Mouse (Mus musculus) heart, adult 9 months (tissue): Measurements from ENCODE around the gene Gm14698.
"Not testable (repeated sequence)": the region's sequence is repeated elsewhere in the genome, so short reads cannot be mapped to it uniquely, and the experiment has no call there.

Experiments
- DNase-seq, 2 experiments: peaks; one replicate each; pipeline ENCODE4 v3.0.0; 2022; ENCODE audit warnings: low spot score in 2 of 2

The Gm14698 gene

DNA sequence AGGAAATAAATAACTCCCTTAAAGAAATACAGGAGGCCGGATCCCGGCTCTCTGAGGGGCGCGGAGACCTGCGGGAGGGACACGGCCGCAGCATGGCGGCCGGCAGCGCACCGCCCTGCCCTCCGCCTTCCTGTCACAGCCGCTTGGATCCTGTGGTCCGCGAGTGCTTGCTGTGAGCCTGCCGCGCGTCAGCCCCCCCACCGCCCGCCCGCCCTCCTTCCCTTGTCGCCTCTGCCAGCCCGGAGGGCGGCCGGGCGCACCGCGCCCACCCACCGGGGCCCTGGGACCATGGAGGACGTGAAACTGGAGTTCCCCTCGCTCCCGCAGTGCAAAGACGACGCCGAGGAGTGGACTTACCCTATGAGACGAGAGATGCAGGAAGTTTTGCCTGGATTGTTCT, at the start of gene Gm14698:
Gm14698 (plus strand) TSS at position 35 of the 400 bp plus-strand sequence.
- DNase-seq = not testable (repeated sequence)

DNA sequence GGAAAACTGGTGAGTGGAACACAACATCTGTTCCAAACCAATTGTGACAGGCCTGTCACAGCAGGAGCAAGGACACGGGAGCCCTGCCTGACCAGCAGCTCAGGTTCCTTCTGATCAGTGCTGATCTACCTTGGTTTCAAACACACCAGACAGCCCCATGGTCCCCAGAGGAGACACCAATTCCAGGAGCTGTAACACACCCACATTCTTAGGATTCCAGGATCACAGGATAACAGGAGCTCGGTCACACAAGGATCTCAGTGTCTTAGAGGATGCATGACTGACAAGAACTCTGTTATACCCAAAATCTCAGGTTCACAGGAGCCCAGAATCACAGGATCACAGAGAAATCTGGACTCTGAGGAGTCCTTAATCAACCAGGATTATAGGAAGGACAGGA, 444 bp upstream of the Gm14698 start:
- not testable (repeated sequence) for DNase-seq

DNA sequence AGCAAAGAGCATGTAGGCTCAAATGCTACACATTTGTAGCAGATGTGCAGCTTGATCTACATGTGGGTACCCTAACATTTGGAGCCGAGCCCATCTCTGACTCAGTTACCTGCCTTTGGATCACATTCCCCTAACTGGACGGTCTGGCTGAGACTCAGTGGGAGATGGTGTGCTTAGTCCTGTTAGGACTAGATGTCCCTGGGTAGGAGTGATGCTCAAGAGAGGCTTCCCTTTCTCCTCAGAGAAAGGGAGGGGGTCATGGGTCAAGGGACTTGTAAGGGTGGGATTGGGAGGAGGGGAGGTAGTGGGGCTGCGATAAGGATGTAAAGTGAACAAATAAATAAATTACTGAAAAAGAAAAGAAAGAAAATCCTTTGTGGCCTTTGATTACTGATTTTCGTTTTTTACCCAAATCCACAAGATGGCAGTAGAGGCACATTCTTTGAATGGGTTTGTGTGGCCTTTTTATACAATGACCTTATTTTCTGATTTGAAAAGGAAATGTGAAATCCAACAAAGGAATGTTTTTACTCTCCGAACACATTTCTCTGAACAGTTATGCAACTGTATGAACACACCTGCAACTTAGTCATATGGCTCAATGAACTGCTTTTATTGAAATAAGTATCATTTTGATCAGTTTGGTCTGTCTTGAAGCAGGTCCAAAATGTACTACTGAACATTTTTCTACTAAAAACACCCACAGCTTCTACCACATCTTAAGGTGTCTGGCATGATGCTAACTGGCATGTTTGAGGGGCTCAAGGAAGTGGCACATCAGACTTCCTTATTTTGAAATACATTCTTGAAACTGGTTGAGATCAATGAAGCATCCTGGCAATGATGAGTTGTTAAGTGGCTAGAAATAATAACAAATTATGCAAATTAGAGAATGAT, 18.9 kb downstream of the Gm14698 start:
- no peak for DNase-seq

DNA sequence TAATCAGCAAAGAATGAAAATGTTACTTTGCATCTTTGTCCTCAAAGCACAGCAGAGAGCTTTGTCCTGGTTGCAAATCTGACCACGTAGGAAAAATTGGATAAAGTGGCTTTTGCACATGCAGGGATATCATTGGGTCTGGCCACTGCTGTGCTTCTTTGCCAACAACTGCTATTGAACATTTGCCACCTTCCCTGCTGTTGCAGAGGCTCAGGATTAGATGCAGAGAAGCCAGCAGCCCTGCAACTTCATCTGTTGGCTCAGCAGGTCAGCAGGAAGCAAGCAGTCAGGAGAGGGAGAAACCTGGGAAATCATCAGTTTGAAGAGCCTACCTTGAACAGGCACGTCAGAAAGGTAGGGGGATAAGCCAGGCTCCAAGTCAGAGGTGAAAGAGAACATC, 44.3 kb downstream of the Gm14698 start:
- DNase-seq = no peak
